Mouse (Mus musculus) E14TG2a.4 (cell line): ENCODE results near the gene Myh9.

ENCODE experiments used
- CTCF ChIP-seq: conservative IDR thresholded peaks from 2 replicates; pipeline ENCODE4 v1.5.1; 2014; ENCODE audit warnings: low read length
- NANOG ChIP-seq: IDR thresholded peaks from 2 replicates; pipeline ENCODE4 v1.6.1; 2014; ENCODE audit warnings: borderline replicate concordance, low read length, mixed read lengths
- POU5F1 ChIP-seq: IDR thresholded peaks from 2 replicates; pipeline ENCODE4 v1.6.1; 2014; ENCODE audit warnings: low read length, borderline replicate concordance

DNA sequence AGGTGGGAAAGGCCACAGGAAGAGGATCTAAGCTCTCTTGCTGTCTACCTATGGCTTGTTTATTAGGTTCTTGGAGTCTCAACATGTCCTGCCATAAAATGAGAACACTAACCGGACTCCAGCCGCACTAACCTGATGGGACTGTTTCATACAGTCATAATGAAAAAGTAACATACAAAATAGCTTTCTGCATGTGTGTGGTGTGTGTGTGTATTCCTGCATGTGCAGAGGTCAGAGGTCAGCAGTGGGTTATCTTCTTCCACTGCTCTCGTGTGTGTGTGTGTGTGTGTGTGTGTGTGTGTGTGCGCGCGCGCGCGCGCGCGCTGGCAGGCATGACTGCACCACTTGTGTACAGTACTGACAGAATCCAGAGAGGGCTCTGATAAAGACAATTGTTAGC is 13.7 kb downstream of the Myh9 start:
- no peak for TF ChIP-seq CTCF
- no peak for TF ChIP-seq POU5F1
- TF ChIP-seq NANOG, result no peak
